Mouse (Mus musculus) layer of hippocampus, adult 18-20 months (tissue): ENCODE data around the gene Afg3l1. TPM values are rescaled to one million over a fixed set of nuclear protein-coding genes. Genes with fewer than 3 reads are reported as not detected.
A peak's percentile ranks its signal among the peaks of the same experiment; 100 is the strongest.
"Not testable (repeated sequence)": the region's sequence is repeated elsewhere in the genome, so short reads cannot be mapped to it uniquely, and the experiment has no call there.

Experiments used
- DNase-seq, 2 experiments: peaks; one replicate each; pipeline ENCODE4 v3.0.0; 2022; ENCODE audit warnings: low spot score in 2 of 2
- total RNA-seq, 2 experiments: library from RNA; stranded (reverse); gene quantifications; 2 replicates each; pipeline ENCODE4 v1.2.3; 2021

Gene Afg3l1
- total RNA-seq, 2 experiments from 2014 or later = 23.6 to 24.9 TPM

GRCm38 (mm10) chr8:123454559-123454958 lies 23.1 kb upstream of the Afg3l1 start:
- no peak for DNase-seq

DNA sequence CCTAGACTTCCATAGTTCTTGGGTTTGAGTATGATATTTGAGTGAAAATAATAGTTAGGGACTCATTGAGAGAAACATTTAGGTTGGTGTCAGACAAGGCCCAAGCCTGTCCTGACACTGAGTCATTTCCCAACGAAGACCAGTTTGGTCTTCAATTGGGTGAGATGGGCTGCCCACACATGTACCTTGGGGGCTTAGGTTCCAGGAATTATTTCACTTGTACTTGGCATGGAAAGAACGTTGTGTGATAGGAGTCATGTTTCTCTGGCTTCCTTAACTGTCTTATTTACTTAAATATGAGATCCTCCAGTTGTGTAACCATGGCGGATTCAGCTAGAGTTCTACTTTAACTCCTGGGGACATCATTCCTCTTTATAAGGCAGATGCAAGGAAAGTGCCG lies 14.1 kb upstream of the Afg3l1 start:
- no peak for DNase-seq

GRCm38 (mm10) chr8:123467476-123467875 lies 10.2 kb upstream of the Afg3l1 start:
- no peak for DNase-seq

DNA sequence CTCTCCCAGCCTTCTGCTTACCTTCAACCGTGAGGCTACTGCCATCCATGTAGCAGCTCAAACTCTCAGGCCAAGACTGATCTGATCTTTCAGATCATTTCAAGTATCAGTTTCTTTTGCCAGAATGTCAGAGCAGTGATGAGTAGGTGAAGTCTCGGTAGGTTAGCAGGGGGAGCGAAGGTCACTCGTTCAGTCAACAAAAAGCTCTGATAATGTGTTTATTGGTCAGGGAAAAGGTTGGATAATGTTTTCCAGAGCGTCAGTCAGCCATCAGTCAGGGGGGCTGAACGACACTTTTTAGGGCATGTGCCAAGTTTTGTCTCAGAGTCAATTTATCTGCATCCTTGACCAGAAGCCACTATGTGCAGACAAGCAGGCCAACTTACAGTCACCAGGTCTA lies 4.7 kb upstream of the Afg3l1 start:
- DNase-seq = not testable (repeated sequence)

- DNase-seq = not testable (repeated sequence)
Observed at GRCm38 (mm10) chr8:123474549-123474948, 3.2 kb upstream of the Afg3l1 start.

GRCm38 (mm10) chr8:123476911-123477736 lies 579 bp upstream of the Afg3l1 start:
- DNase-seq = peak in 1 of 2 experiments; percentile 26

DNA sequence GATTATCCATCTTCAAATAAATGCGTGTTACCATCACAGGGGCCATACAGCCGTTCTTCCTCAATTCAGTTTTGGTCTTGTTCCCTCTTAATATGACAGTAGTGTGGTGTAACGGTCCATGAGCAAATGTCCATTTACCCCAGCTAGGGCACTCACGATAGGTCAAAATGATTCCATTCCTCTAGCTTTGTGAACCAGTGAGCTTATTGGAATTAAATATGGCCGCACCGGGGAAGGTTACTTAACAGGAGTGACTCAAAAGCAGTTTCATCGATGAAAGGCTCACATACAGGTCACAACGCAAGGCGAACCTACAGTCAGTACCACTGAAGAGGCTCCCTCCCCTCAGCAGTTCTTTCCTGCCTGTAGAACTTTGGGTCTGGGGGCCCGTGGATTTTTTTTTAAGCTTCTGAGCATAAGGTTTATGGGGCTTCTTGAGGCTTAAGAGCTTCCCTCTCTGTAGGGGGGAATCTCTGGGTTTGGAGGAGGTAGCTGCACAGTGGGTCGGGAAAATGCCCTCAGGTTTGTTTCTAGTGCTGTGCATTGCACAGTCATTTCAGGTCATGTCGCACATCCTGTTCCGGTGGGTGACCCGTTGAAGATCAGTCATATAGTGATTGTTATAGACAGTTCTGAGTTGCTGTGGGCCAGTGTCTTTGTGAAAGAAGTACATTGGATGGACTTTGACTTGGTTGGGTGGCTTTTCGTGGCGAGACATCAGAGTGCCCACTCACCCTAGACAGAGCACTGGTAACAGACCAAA lies 934 bp downstream of the Afg3l1 start:
- peak in 1 of 2 experiments; percentile 22 for DNase-seq

GRCm38 (mm10) chr8:123482627-123483026 lies 4.9 kb downstream of the Afg3l1 start:
- no peak for DNase-seq

DNA sequence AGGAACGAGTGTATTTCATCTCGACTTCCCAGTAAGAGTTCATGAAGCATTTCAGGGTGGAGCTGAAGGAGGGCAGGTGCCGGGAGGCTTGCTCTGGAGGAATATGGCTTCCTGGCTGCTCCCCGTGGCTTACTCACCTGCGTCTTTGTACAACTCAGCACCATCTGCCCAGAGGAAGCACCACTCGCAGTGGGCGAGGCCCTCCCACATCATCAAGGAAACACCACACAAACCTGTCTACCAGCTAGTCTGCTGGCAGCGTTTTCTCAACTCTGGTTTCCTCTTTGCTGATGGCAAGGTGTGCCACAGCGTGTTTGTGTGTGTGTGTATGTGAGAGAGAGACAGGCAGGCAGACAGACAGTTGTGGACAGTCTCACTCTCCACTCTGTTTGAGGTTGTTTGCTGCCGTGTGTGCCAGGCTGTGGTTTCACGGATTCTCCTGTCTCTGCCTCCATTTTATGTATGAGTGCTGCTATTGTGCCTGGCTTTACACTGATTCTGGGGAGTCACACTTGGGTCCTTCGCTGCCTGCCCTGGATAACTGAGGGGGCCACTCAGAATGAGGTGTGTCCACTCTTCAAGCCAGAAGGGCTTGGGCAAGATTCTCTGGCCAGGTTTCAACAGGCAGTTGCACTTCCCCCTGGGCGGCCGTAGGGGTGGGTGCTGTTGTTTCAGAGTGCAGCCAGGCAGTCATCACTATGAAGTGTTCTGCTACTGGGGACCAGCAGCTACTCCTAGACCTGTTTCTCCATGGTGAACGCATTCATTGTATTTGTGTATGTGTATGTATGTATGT lies 13.8 kb downstream of the Afg3l1 start:
- no peak for DNase-seq

DNA sequence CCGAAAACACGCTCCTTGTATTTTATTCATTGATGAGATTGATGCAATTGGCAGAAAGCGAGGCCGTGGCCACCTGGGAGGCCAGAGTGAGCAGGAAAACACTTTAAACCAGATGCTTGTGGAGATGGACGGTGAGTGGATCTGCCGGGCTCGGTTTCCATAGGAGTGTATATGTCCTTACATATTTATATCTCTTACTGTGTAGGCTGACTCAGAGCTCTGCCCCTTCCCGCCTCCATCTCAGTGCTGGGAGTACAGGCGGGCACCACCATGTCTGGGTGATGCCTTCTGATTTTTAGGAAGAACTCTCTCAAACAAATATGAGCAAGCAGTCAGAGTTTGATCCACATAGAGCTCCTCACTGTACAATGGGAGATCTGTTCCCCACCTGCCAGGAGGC lies 15.2 kb downstream of the Afg3l1 start:
- no peak for DNase-seq

DNA sequence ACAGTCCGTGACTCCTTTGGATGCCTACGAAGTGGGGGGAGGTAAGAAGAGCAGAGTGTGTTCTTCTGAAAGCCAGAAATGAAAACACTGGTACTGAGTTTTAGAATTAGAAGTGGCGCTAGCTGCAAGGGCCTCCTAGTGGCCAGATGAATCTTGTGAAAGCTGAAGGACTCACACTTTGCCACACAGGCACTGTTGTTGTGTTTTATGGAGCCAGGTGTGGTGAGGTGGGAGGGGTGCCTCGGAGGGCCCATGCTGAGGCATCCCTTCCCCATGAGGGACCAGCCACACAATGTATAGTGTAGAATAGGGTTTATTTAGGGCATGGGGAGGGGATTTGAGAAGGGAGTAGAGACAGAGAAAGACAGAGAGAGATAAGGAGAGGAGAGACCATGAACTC lies 20.0 kb downstream of the Afg3l1 start:
- DNase-seq = no peak

DNA sequence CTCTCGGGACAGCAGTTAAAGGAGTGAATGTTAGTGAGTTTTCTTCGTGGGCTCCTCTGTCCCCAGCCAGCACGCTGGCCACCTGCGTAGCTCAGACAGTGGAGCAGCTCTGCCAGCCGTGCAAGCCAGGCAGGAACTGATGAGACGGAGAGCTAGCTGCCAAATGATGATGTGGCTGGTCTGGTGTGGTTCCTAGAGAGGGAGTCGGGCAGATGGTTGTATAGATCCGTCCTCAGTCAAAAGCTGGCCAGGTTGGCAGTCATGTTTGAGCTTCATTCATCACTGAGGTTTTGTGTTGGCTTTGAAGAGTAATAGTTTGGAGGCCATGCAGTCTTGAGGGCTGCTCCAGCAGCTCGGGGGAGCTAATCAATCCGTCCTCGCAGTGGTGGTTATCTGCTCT lies 21.3 kb downstream of the Afg3l1 start:
- DNase-seq = peak; percentile 59 to 67

DNA sequence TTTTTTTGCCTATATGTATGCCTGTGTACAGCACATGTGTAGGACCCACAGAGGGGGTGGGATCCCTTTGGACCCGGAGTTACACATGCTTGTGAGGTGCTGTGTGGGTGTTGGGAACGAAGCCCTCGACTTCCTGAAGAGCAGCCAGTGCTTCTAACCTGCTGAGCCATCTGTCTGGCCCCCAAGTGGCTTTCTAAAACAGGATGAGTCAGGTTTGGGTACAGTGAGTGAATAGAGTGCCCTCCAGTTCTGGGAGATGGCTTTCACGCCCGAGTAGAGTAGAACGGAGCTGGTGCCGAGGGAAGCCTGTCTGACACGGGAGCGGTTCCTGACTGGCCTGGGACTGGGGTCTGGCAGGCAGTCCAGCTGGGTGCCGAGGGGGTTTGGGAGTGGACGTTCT lies 21.9 kb downstream of the Afg3l1 start:
- no peak for DNase-seq

GRCm38 (mm10) chr8:123502192-123502591 lies 24.5 kb downstream of the Afg3l1 start:
- DNase-seq = no peak

DNA sequence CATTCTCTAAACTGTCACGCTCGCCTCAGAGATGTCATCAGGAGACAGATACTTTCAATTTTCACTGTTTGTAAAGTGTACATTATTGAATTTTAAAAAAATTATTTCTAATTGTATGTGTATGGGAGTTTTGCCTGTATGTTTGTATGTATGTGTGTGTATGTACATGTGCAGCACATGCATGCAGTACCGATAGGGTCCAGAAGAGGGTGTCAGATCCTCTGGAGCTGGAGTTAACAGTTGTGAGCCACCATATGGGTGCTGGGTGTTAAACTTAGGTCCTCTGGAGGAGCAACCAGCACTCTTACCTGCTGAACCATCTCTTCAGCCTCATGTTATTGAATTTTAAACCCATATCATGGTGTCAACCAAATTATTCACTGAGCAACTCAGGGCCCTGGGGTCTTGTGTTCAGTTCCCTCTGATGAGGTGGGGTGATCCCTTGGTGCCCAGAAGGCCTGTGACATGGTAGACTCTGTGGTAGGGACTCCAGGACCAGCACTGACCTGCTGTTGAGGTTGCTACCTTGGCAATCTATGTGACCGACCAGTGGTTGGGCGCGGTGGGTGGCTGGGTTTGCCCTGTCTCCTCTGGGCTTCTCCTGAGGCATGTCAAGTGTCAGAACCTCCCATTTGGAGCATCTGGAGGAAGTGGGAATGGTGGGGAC lies 26.2 kb downstream of the Afg3l1 start:
- DNase-seq = no peak

- no peak for DNase-seq
Observed at GRCm38 (mm10) chr8:123504591-123505195, 27.0 kb downstream of the Afg3l1 start.

GRCm38 (mm10) chr8:123505267-123505666 lies 27.6 kb downstream of the Afg3l1 start:
- DNase-seq = no peak

DNA sequence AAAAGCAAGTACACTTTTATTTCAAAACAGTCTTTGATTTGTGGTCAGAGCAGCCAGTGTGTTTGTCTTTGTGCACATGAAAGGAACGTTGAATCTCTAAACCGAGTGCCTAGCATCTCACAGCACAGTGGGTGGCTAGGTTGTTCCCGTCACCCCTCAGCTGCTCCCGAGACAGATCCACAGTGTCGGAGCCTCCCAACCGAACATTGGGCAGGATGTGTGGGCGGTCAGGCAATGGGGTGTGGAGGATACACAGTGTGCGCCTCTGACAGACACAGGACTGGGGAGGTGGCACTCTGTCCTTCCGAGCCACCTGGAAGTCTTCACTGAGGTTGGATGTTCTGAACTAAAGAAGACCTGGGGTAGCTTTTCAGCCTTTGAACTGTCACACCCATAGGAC lies 28.0 kb downstream of the Afg3l1 start:
- DNase-seq = no peak

DNA sequence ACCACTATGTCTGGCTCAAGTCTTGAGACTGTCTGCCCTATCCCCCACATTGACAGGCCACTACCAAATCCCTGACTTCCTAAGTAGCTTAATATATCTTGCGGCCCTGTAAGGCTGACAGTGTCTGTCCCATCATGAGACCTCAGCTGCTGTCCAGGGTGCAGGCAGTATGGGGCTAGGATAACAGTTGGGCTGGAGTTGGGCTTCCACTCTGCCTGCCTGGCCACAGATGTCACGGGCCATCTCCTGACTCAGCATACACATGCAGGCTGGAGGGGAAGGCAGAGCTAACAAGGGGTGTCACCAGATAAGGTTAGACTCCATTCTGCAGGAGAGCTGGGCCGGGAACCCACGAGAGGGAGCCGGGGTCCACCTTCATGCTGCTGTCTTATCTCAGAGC lies 29.4 kb downstream of the Afg3l1 start:
- no peak for DNase-seq

- no peak for DNase-seq
Observed at GRCm38 (mm10) chr8:123510819-123511218, 33.1 kb downstream of the Afg3l1 start.

DNA sequence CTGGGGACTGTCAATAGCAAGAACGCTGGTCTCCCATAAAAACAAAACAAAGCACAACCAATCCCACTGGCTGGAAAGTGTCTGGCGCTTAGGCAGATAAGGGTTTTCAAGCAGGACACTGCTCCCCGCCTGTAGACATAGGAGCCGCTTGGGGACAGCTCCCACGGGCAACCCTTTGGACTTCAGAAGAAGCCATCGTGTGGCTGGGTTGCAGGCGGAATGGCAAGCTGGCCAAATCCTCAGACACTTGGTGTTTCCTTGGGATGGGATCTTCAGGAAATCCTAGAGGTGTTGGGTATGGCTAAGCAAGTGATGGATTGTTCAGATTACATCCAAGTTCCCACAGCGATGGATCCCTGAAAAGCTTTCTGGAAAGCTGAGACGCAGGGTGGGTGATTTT lies 36.4 kb downstream of the Afg3l1 start:
- no peak for DNase-seq
